Mouse (Mus musculus) stomach, postnatal 0 days (tissue): Measurements from ENCODE around the gene Tacr1. TPM values are rescaled to one million over a fixed set of nuclear protein-coding genes. Genes with fewer than 3 reads are reported as not detected.

ENCODE experiments used
- ATAC-seq: fragments of 200-750 bp; cut with Nextera tagmentation; 2 replicates; pipeline ENCODE4 v1.8.0; 2017; ENCODE audit not compliant: low FRiP score, low TSS enrichment
- DNase-seq: peaks from one replicate; pipeline ENCODE4 v3.0.0-alpha.2; 2016; ENCODE audit warnings: low spot score
- H3K27ac ChIP-seq: fragments of 300-500 bp; sonication (generic); replicated peaks from 2 replicates; pipeline ENCODE4 v1.5.1; 2014; ENCODE audit warnings: mild to moderate bottlenecking, control low read depth
- H3K27me3 ChIP-seq: fragments of 300-500 bp; sonication (generic); 2 replicates; pipeline ENCODE4 v1.6.1; 2014; ENCODE audit warnings: low read length; ENCODE audit not compliant: control insufficient read depth, insufficient read depth
- H3K36me3 ChIP-seq: fragments of 300-500 bp; sonication (generic); 2 replicates; pipeline ENCODE4 v1.6.1; 2014; ENCODE audit warnings: low read length, mixed read lengths; ENCODE audit not compliant: control insufficient read depth, insufficient read depth
- H3K4me1 ChIP-seq: fragments of 300-500 bp; sonication (generic); replicated peaks from 2 replicates; pipeline ENCODE4 v1.6.1; 2014; ENCODE audit warnings: antibody characterized with exemption; ENCODE audit not compliant: control insufficient read depth, insufficient read depth
- H3K4me2 ChIP-seq: fragments of 300-500 bp; sonication (generic); replicated peaks from 2 replicates; pipeline ENCODE4 v1.6.1; 2014; ENCODE audit warnings: low read depth, mild to moderate bottlenecking, control low read depth, moderate library complexity
- H3K4me3 ChIP-seq: fragments of 300-500 bp; sonication (generic); 2 replicates; pipeline ENCODE4 v1.5.1; 2014; ENCODE audit warnings: low read depth, low read length, control low read depth
- H3K9ac ChIP-seq: fragments of 300-500 bp; sonication (generic); 2 replicates; pipeline ENCODE4 v1.6.1; 2014; ENCODE audit warnings: mild to moderate bottlenecking, low read length, control low read depth, mixed read lengths
- H3K9me3 ChIP-seq: fragments of 300-500 bp; sonication (generic); 2 replicates; pipeline ENCODE4 v1.6.1; 2016; ENCODE audit warnings: low read length; ENCODE audit not compliant: control insufficient read depth
- CTCF ChIP-seq: IDR thresholded peaks from 2 replicates; pipeline ENCODE4 v1.5.1; 2016; ENCODE audit warnings: antibody characterized with exemption, low read depth, mild to moderate bottlenecking, moderate library complexity
- EP300 ChIP-seq: optimal IDR thresholded peaks from 2 replicates; pipeline ENCODE3; 2016; ENCODE audit warnings: antibody characterized with exemption
- WGBS: fragments of 180-500 bp; shearing (Covaris S2); extraction: QIAGEN DNeasy Blood & Tissue Kit; methylation state at CpG from one replicate; pipeline ENCODE4 v1.1.7; 2014; 5-methylcytosine and 5-hydroxymethylcytosine counted together
- polyA plus RNA-seq: library from polyadenylated mRNA; unstranded; fragments of >200 nt; fragmentation: Nextera tagmentation; extraction: Ambion mirVana; gene quantifications from 2 replicates; pipeline ENCODE4 v1.2.1, GENCODE M21; 2015

Tacr1 gene
- polyA plus RNA-seq, 1 experiment from 2014 or later, result 2.1 TPM

DNA sequence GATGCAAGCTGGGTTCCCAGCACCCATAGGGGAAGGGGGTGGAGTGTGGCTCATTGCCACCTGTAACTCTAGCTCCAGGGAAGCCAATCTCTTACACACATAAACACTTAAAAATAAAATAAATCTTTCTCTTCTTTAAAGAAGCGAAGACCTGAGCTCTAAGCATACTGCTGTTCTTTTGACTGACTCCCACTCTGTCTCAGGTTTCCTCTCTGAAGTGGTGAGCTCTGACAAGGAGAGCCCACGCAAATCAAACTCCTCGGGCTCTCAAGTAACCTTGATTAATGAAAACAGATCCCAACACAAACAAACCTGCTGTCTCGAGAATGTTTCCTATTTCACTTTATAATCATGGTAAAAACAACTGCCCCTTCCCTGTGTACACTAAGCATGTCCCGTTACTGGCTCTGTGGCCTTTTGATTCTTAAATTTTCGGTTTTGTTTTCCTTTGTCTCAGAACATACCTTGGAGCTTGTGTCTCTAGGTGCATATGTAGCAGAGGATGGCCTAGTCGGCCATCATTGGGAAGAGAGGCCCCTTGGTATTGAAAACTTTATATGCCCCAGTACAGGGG is 108.8 kb downstream of the Tacr1 start:
- no peak overlapping the region for H3K27ac ChIP-seq
- no peaks in the 10 kb centered on the region for H3K27me3 ChIP-seq
- ATAC-seq, result no peak
- 43% methylated on average over 7 of the region's 7 CpGs for WGBS
- no peak overlapping the region for H3K4me2 ChIP-seq
- H3K9ac ChIP-seq, result no peak overlapping the region
- no peaks in the 10 kb centered on the region for H3K4me1 ChIP-seq
- no peaks in the 10 kb centered on the region for H3K36me3 ChIP-seq
- H3K9me3 ChIP-seq, result no peaks in the 10 kb centered on the region
- TF ChIP-seq EP300, result no peak
- no peak for TF ChIP-seq CTCF
- DNase-seq, result no peak
- no peak overlapping the region for H3K4me3 ChIP-seq

- H3K27ac ChIP-seq, result no peak overlapping the region
- H3K9ac ChIP-seq, result no peak overlapping the region
- H3K4me2 ChIP-seq, result no peak overlapping the region
- H3K4me1 ChIP-seq, result no peaks in the 10 kb centered on the region
- TF ChIP-seq CTCF (no peak), EP300 (no peak)
- H3K4me3 ChIP-seq, result no peak overlapping the region
- H3K9me3 ChIP-seq, result no peaks in the 10 kb centered on the region
- no peaks in the 10 kb centered on the region for H3K27me3 ChIP-seq
- 84% methylated on average over 3 of the region's 3 CpGs for WGBS
- H3K36me3 ChIP-seq, result no peaks in the 10 kb centered on the region
- DNase-seq (no peak), ATAC-seq (no peak)
These were observed 117.5 kb downstream of the Tacr1 start for GRCm38 (mm10) chr6:82519626-82520025.

DNA sequence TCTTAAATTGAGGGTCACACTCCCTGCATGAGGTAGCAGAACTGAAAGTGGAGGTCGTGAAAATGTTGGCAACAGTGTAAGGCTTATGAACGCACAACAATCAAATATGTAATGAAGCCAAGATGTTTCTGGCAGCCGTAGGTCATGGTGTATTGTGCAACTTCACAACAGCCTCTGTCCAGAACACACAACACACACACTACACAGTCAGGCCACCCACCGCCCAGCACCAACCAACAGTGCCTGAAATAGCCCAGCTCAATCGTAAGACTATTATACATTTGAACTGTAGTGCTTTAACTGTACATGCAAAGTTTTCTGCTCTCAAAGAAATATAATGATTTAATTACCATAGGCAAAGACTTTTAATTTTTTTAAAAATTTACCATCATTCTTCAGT is 120.4 kb downstream of the Tacr1 start:
- H3K27ac ChIP-seq, result no peak overlapping the region
- no peak for TF ChIP-seq CTCF
- TF ChIP-seq EP300, result no peak
- no peaks in the 10 kb centered on the region for H3K27me3 ChIP-seq
- H3K4me2 ChIP-seq, result no peak overlapping the region
- ATAC-seq (no peak), DNase-seq (no peak)
- H3K9ac ChIP-seq, result no peak overlapping the region
- no peaks in the 10 kb centered on the region for H3K9me3 ChIP-seq
- no peaks in the 10 kb centered on the region for H3K36me3 ChIP-seq
- H3K4me1 ChIP-seq, result no peaks in the 10 kb centered on the region
- 85% methylated on average over 5 of the region's 5 CpGs for WGBS
- H3K4me3 ChIP-seq, result no peak overlapping the region

- no peaks in the 10 kb centered on the region for H3K36me3 ChIP-seq
- no peak for DNase-seq
- no peaks in the 10 kb centered on the region for H3K9me3 ChIP-seq
- H3K27ac ChIP-seq, result no peak overlapping the region
- H3K4me1 ChIP-seq, result no peaks in the 10 kb centered on the region
- no peak for ATAC-seq
- 48% methylated on average over 3 of the region's 3 CpGs for WGBS
- TF ChIP-seq EP300, result no peak
- TF ChIP-seq CTCF, result no peak
- H3K4me2 ChIP-seq, result no peak overlapping the region
- no peaks in the 10 kb centered on the region for H3K27me3 ChIP-seq
- no peak overlapping the region for H3K4me3 ChIP-seq
- H3K9ac ChIP-seq, result no peak overlapping the region
These were observed 123.2 kb downstream of the Tacr1 start for GRCm38 (mm10) chr6:82525107-82525867.

DNA sequence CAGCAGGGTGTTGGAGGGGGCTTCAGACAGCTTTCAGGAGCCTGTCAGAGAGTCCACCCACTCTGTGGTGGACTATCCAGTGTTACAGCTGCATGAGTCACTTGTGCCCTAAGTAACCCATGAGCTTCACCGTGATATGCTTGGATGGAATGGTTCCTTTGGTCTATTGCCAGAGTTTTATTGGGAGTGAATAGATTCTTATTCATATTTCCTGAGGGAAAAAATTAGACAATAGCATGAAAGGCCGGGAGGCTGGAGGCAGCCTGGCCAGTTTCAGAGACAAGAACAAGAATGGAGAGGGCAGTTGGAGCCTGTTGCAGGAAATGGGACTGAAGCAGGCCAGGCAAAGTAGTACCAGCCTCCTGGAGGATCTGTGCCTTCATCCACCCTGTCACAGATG is 126.5 kb downstream of the Tacr1 start:
- TF ChIP-seq CTCF (no peak), EP300 (no peak)
- 61% methylated on average over 2 of the region's 2 CpGs for WGBS
- Histone ChIP-seq H3K4me2 (no peak overlapping the region), H3K27me3 (no peaks in the 10 kb centered on the region), H3K4me3 (no peak overlapping the region), H3K9me3 (no peaks in the 10 kb centered on the region), H3K9ac (no peak overlapping the region), H3K36me3 (no peaks in the 10 kb centered on the region), H3K4me1 (no peaks in the 10 kb centered on the region), H3K27ac (no peak overlapping the region)
- DNase-seq (no peak), ATAC-seq (no peak)

GRCm38 (mm10) chr6:82536641-82537040 is 134.5 kb downstream of the Tacr1 start:
- no peaks in the 10 kb centered on the region for H3K4me1 ChIP-seq
- WGBS, result 65% methylated on average over 8 of the region's 8 CpGs
- no peak for ATAC-seq

More at GRCm38 (mm10) chr6:82536641-82537040, 134.5 kb downstream of the Tacr1 start:
- TF ChIP-seq CTCF (no peak), EP300 (no peak)
- H3K9ac ChIP-seq, result no peak overlapping the region
- no peak overlapping the region for H3K27ac ChIP-seq
- no peak overlapping the region for H3K4me2 ChIP-seq
- H3K36me3 ChIP-seq, result no peaks in the 10 kb centered on the region
- no peaks in the 10 kb centered on the region for H3K27me3 ChIP-seq
- DNase-seq, result no peak
- H3K9me3 ChIP-seq, result no peaks in the 10 kb centered on the region
- no peak overlapping the region for H3K4me3 ChIP-seq
